Mouse (Mus musculus): ENCODE results near the gene Shcbp1l. TPM values are rescaled to one million over a fixed set of nuclear protein-coding genes. Genes with fewer than 3 reads are reported as not detected.
"Not testable (repeated sequence)": the region's sequence is repeated elsewhere in the genome, so short reads cannot be mapped to it uniquely, and the experiment has no call there.

The Shcbp1l gene
- polyA plus RNA-seq, 1 experiment from 2014 or later: 0.26 TPM

DNA sequence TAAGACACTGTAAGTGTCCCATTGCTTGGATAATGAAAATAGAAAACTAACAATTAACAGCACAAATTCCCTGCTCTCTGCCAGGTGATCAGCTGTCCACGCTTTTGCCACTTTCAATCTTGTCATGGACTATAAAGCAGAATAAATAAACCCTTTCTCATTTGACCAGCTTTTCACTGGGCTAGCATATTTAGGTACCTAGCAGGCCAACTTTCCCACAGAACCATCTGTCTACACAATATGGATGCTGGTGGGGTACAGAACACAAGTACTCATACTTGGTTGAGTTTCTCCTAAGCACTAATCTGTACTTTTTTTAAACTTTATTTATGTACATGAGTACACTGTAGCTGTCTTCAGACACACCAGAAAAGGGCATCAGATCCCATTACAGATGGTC lies 54.3 kb downstream of the Shcbp1l start:
- WGBS: 90% methylated on average over 1 of the region's 1 CpGs
- H3K36me3 ChIP-seq: peaks cover 35% of the 10 kb centered on the region

DNA sequence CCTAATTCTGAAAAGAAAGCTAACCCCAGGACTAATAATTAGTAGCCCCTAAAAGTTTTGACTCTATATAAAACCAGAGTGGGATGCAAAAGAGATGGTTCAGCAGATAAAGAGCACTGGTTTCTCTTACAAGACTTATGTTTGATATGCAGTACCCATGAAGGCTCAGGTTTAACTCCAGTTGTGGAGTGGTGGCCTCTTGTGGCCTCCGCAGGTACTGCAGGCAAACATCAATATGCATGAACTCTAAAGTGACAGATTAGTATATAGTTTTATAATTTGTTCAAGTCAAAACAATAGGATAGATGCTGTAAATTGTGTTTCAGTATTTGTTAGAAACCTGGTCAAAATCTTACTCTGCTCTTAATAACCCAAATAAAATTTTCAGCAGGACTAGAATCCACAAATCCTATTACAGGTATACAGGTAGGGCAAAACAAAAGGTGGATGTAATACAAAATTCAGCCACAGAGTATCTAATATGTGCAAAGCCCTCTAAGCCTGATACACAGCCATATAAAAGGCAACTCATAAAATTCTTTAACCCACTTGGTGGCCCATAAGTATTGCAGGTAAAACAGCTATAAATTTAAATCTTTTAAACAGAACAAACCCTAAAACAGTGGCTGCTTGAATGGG lies 55.5 kb downstream of the Shcbp1l start:
- no peak overlapping the region for H3K4me3 ChIP-seq (replicated peaks)
- no peak overlapping the region for H3K9ac ChIP-seq
- H3K36me3 ChIP-seq: peaks cover 32% of the 10 kb centered on the region
- H3K9me3 ChIP-seq: no peaks in the 10 kb centered on the region
- 0 out of 2 replicates have a peak, but pooled peaks cover 5% of the 10 kb centered on the region for H3K4me1 ChIP-seq (replicated peaks)
- no peak for ATAC-seq
- no peak overlapping the region for H3K27ac ChIP-seq
- 53% methylated on average over 1 of the region's 1 CpGs for WGBS
- H3K4me2 ChIP-seq (replicated peaks): no peak overlapping the region
- H3K27me3 ChIP-seq (replicated peaks): no peaks in the 10 kb centered on the region

More for the DNA sequence above, 54.3 kb downstream of the Shcbp1l start:
- H3K27me3 ChIP-seq (replicated peaks): no peaks in the 10 kb centered on the region
- H3K4me1 ChIP-seq (replicated peaks): 0 out of 2 replicates have a peak, but pooled peaks cover 2% of the 10 kb centered on the region
- no peak for ATAC-seq
- H3K9ac ChIP-seq: no peak overlapping the region
- H3K4me3 ChIP-seq (replicated peaks): no peak overlapping the region
- no peak overlapping the region for H3K4me2 ChIP-seq (replicated peaks)
- H3K27ac ChIP-seq: no peak overlapping the region
- no peaks in the 10 kb centered on the region for H3K9me3 ChIP-seq

DNA sequence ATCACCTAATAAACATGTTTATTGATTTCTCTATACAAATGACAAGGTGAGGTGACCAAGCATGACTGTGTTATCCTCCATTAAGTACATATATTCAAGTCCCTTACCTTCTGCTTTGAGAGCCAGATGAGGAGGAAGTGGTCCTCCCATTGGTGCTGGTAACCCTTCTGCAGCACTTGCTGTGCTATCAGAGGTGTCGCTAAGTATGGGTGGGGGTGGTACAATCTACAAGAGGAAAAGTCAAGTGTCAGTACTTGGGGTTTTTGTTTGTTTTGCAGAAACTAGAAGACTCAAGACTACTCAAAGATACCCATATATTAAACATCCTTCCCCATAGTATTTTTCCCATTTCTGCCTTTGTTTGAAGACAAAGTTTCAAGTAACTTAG lies 56.1 kb downstream of the Shcbp1l start:
- H3K36me3 ChIP-seq: peaks cover 31% of the 10 kb centered on the region
- 0 out of 2 replicates have a peak, but pooled peaks cover 5% of the 10 kb centered on the region for H3K4me1 ChIP-seq (replicated peaks)

DNA sequence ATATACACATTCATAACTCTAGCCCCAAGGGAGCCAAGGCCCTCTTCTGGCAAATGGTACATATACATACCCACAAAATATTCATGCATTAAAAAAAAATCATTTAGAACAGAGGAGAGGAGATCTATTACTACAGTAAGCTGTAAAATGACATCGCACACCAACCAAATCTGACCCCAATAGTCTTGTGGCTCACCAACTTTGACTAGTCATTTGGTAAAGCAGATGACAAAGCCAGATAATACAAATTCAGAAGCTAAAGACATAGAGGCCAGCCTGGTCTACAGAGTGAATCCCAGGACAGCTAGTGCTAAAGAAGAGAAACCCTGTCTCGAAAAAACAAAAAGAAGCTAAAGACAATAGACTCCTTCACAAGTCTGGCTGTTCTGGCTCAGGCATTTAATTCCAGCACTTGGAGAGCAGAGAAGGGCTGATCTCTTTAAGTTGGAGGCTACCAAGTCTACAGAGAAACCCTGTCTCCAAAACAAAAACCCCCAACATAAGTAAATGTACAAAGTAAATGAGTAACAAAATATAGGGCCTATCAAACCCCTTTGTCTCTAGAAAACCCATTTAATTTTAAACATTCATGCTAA lies 60.3 kb downstream of the Shcbp1l start:
- WGBS: 52% methylated on average over 2 of the region's 2 CpGs
- 0 out of 2 replicates have a peak, but pooled peaks cover 5% of the 10 kb centered on the region for H3K4me1 ChIP-seq (replicated peaks)

More for the DNA sequence above, 56.1 kb downstream of the Shcbp1l start:
- ATAC-seq: 0 out of 2 replicates have a peak, but pooled peaks have one; percentile 27
- Histone ChIP-seq H3K4me2 (replicated peaks) (no peak overlapping the region), H3K27me3 (replicated peaks) (no peaks in the 10 kb centered on the region), H3K4me3 (replicated peaks) (no peak overlapping the region), H3K27ac (no peak overlapping the region), H3K9ac (no peak overlapping the region), H3K9me3 (no peaks in the 10 kb centered on the region)
- WGBS: 71% methylated on average over 1 of the region's 1 CpGs

DNA sequence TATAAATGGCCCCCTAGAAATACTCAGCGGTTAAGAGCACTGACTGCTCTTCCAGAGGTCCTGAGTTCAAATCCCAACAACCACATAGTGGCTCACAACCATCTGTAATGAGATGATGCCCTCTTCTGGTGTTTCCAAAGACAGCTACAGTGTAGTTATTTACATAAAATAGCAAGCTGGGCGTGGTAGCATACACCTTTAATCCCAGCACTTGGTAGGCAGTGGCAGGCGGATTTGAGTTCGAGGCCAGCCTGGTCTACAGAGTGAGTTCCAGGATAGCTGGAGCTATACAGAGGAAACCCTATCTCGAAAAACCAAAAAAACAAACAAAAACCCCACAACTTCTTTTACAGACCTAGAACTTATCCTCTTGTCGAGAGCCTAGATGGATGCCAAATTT lies 61.2 kb downstream of the Shcbp1l start:
- not testable (repeated sequence) for H3K27ac ChIP-seq; H3K27me3 ChIP-seq (replicated peaks); H3K36me3 ChIP-seq; H3K4me1 ChIP-seq (replicated peaks); H3K9me3 ChIP-seq; ATAC-seq
- H3K9ac ChIP-seq: peak overlapping the region; percentile 100
- 10% methylated on average over 6 of the region's 6 CpGs for WGBS
- peak overlapping the region; percentile 64 for H3K4me2 ChIP-seq (replicated peaks)
- H3K4me3 ChIP-seq (replicated peaks): peak overlapping the region; percentile 100

More for the DNA sequence above, 60.3 kb downstream of the Shcbp1l start:
- Histone ChIP-seq H3K27ac (no peak overlapping the region), H3K9me3 (no peaks in the 10 kb centered on the region), H3K36me3 (peaks cover 9% of the 10 kb centered on the region; the same call in 1 of the 2 replicates), H3K9ac (no peak overlapping the region), H3K4me3 (replicated peaks) (peak overlapping the region; percentile 16), H3K4me2 (replicated peaks) (peak overlapping the region; percentile 64), H3K27me3 (replicated peaks) (no peaks in the 10 kb centered on the region)
- no peak for ATAC-seq

DNA sequence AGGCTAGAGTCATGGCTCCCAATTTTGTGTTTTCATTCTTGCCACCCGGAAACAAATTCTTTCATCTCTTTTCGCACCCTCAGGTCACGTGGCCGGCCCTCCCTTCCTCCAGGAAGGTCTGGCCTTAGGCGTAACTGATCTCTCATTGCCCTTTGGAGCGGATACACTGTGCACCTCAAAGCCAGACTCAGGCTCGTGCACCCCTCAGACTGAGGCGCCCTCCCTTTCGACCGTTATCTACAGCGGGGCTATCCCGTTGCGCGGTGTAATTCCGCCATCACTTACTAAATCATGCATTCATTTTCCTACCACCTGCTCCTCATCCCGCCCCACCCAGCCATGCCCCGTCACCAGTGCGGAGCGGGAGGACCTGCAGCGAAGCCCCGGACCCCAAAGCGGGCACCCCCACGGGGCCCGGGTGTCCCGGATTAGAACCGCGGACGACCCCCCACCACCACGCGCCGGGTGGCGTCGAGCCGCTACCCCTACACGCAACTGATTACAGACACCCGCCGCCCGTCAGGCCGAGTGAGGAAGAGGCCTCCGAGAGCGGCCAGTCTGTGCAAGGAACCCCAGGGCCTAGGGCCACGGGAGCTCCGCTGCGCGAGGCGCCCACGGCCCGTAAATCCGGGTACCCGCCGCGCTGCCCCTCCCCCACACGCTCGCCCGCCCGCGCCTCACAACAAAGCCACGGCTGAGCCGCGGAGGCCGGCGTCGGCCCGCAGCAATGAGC lies 62.0 kb downstream of the Shcbp1l start:
- peak; percentile 83 for ATAC-seq
- peak overlapping the region; percentile 100 for H3K9ac ChIP-seq

DNA sequence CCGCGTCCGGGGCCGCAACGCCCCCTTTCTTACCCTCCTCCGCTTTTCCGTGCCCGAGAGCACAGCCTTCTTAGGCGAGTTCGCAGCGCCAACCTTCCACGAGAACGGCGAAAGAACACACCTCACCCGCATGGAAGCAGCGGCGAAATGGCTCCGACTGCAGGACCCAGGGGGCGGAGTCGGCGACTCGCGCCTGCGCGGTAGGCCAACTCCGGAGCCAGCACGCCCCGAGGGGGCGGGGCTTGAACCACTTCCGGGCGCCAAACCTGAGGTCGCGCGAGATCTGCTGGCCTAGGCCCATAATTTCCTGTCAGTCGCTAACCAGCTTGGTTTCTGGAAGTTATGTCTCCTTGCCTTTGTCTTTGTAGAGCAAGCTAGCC lies 62.5 kb downstream of the Shcbp1l start, which contains the start of gene Dhx9:
Gene Dhx9 (minus strand): TSS at position 161 of the 380 bp plus-strand sequence.
- Histone ChIP-seq H3K9ac (peak within 1 kb of the TSS; percentile 100), H3K27ac (peak within 1 kb of the TSS; percentile 90), H3K4me2 (replicated peaks) (peak within 1 kb of the TSS; percentile 64), H3K4me1 (replicated peaks) (0 out of 2 replicates have a peak, but pooled peaks cover 5% of the 10 kb centered on the region), H3K27me3 (replicated peaks) (no peaks in the 10 kb centered on the region), H3K4me3 (replicated peaks) (peak within 1 kb of the TSS; percentile 100), H3K9me3 (no peaks in the 10 kb centered on the region), H3K36me3 (no peaks in the 10 kb centered on the region)
- peak; percentile 92 for ATAC-seq
- WGBS: under 1% methylated on average over 35 of the region's 35 CpGs

More for the DNA sequence above, 62.0 kb downstream of the Shcbp1l start:
- H3K27ac ChIP-seq: peak overlapping the region; percentile 90
- H3K4me2 ChIP-seq (replicated peaks): peak overlapping the region; percentile 64
- under 1% methylated on average over 64 of the region's 64 CpGs for WGBS
- H3K27me3 ChIP-seq (replicated peaks): no peaks in the 10 kb centered on the region
- no peaks in the 10 kb centered on the region for H3K9me3 ChIP-seq
- no peaks in the 10 kb centered on the region for H3K36me3 ChIP-seq
- H3K4me3 ChIP-seq (replicated peaks): peak overlapping the region; percentile 100
- 0 out of 2 replicates have a peak, but pooled peaks cover 5% of the 10 kb centered on the region for H3K4me1 ChIP-seq (replicated peaks)

DNA sequence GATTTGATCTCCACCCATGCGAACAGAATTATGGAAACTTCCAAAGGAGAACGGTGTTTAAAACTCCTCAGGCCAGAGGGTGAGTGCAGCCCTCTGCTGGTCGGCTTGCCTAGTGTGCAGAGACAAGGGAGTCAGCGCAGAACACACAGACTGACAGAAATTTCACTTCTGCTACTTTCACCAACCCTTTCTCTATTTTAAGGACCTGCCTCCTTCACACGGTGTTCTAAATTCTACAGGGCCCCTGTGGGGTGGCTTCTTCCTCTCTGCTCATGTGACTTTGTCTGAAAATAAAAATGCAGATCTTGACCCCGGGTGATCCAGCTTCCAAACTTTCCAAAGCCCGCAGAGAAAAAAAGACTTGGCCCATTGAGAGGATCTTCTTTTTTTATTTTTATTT lies 64.2 kb downstream of the Shcbp1l start:
- ATAC-seq: no peak
- H3K27me3 ChIP-seq (replicated peaks): no peaks in the 10 kb centered on the region
- H3K9me3 ChIP-seq: no peaks in the 10 kb centered on the region
- no peak overlapping the region for H3K4me2 ChIP-seq (replicated peaks)
- H3K4me3 ChIP-seq (replicated peaks): no peak overlapping the region
- no peaks in the 10 kb centered on the region for H3K36me3 ChIP-seq
- H3K27ac ChIP-seq: no peak overlapping the region
- 50% methylated on average over 7 of the region's 7 CpGs for WGBS
- 0 out of 2 replicates have a peak, but pooled peaks cover 3% of the 10 kb centered on the region for H3K4me1 ChIP-seq (replicated peaks)
- no peak overlapping the region for H3K9ac ChIP-seq

DNA sequence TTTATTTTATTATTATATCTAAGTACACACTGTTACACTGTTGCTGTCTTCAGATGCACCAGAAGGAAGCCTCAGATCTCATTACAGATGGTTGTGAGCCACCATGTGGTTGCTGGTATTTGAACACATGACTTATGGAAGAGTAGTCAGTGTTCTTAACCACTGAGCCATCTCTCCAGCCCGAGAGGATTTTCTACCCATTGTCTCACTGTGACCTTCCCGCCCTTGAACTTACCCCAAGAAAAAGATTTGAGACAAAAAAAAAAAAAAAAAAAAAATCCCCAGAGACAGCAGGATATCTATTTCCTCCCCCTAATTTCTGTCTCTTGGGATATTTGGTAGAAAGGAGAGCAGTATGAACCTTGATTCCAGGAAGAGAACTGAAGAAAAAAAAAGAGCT lies 64.6 kb downstream of the Shcbp1l start:
- no peak overlapping the region for H3K4me2 ChIP-seq (replicated peaks)
- no peaks in the 10 kb centered on the region for H3K9me3 ChIP-seq
- H3K9ac ChIP-seq: no peak overlapping the region
- no peaks in the 10 kb centered on the region for H3K36me3 ChIP-seq
- H3K27me3 ChIP-seq (replicated peaks): no peaks in the 10 kb centered on the region
- H3K4me1 ChIP-seq (replicated peaks): 0 out of 2 replicates have a peak, but pooled peaks cover 3% of the 10 kb centered on the region
- H3K27ac ChIP-seq: no peak overlapping the region
- 58% methylated on average over 2 of the region's 2 CpGs for WGBS
- H3K4me3 ChIP-seq (replicated peaks): no peak overlapping the region
- ATAC-seq: no peak

- Histone ChIP-seq H3K4me2 (replicated peaks) (no peak overlapping the region), H3K4me1 (replicated peaks) (0 out of 2 replicates have a peak, but pooled peaks cover 3% of the 10 kb centered on the region), H3K9ac (no peak overlapping the region), H3K27me3 (replicated peaks) (no peaks in the 10 kb centered on the region), H3K36me3 (no peaks in the 10 kb centered on the region), H3K9me3 (no peaks in the 10 kb centered on the region), H3K4me3 (replicated peaks) (no peak overlapping the region), H3K27ac (no peak overlapping the region)
- no peak for ATAC-seq
- WGBS: 85% methylated on average over 4 of the region's 4 CpGs
These were observed 65.0 kb downstream of the Shcbp1l start for GRCm38 (mm10) chr1:153489963-153490362.

- Histone ChIP-seq H3K27me3 (replicated peaks) (no peaks in the 10 kb centered on the region), H3K4me2 (replicated peaks) (no peak overlapping the region), H3K9ac (no peak overlapping the region), H3K4me1 (replicated peaks) (no peaks in the 10 kb centered on the region), H3K27ac (no peak overlapping the region), H3K4me3 (replicated peaks) (no peak overlapping the region), H3K9me3 (no peaks in the 10 kb centered on the region), H3K36me3 (no peaks in the 10 kb centered on the region)
- 91% methylated on average over 2 of the region's 2 CpGs for WGBS
- no peak for ATAC-seq
These were observed 66.4 kb downstream of the Shcbp1l start for GRCm38 (mm10) chr1:153491345-153491744.

- Histone ChIP-seq H3K4me3 (replicated peaks) (no peak overlapping the region), H3K4me2 (replicated peaks) (no peak overlapping the region), H3K27me3 (replicated peaks) (no peaks in the 10 kb centered on the region), H3K9me3 (no peaks in the 10 kb centered on the region), H3K27ac (no peak overlapping the region), H3K4me1 (replicated peaks) (no peaks in the 10 kb centered on the region), H3K9ac (no peak overlapping the region), H3K36me3 (no peaks in the 10 kb centered on the region)
- WGBS: 90% methylated on average over 1 of the region's 1 CpGs
- ATAC-seq: no peak
These were observed 66.9 kb downstream of the Shcbp1l start for GRCm38 (mm10) chr1:153491822-153492221.
